Mouse (Mus musculus) neural tube, embryonic 12.5 days (tissue): Measurements from ENCODE around the gene Olfr172. TPM values are rescaled to one million over a fixed set of nuclear protein-coding genes. Genes with fewer than 3 reads are reported as not detected.

Experiments used
- ATAC-seq: fragments of 200-750 bp; cut with Nextera tagmentation; 2 replicates; pipeline ENCODE4 v1.8.0; 2017; ENCODE audit warnings: low read depth, mild to moderate bottlenecking, moderate TSS enrichment, moderate library complexity; ENCODE audit not compliant: low FRiP score
- H3K27ac ChIP-seq: fragments of 300-500 bp; sonication (generic); 2 replicates; pipeline ENCODE4 v1.5.1; 2016
- H3K27me3 ChIP-seq: fragments of 300-500 bp; sonication (generic); replicated peaks from 2 replicates; pipeline ENCODE4 v1.6.1; 2016; ENCODE audit warnings: mild to moderate bottlenecking
- H3K36me3 ChIP-seq: fragments of 300-500 bp; sonication (generic); 2 replicates; pipeline ENCODE4 v1.6.1; 2016; ENCODE audit warnings: mild to moderate bottlenecking
- H3K4me1 ChIP-seq: fragments of 300-500 bp; sonication (generic); 2 replicates; pipeline ENCODE4 v1.6.1; 2016
- H3K4me2 ChIP-seq: fragments of 300-500 bp; sonication (generic); replicated peaks from 2 replicates; pipeline ENCODE4 v1.6.1; 2016; ENCODE audit warnings: mild to moderate bottlenecking
- H3K4me3 ChIP-seq: fragments of 300-500 bp; sonication (generic); 2 replicates; pipeline ENCODE4 v1.5.1; 2016
- H3K9ac ChIP-seq: fragments of 300-500 bp; sonication (generic); 2 replicates; pipeline ENCODE4 v1.6.1; 2016; ENCODE audit warnings: mild to moderate bottlenecking
- H3K9me3 ChIP-seq: fragments of 300-500 bp; sonication (generic); 2 replicates; pipeline ENCODE4 v1.6.1; 2016; ENCODE audit warnings: mild to moderate bottlenecking
- WGBS: fragments of 180-500 bp; shearing (Covaris S2); methylation state at CpG from one replicate; pipeline ENCODE4 v1.1.7; 2016; 5-methylcytosine and 5-hydroxymethylcytosine counted together
- microRNA-seq: library from miRNA; unstranded; fragments of <30 nt; microRNA quantifications from one replicate; pipeline ENCODE4, GENCODE M21; 2017
- polyA plus RNA-seq: library from polyadenylated mRNA; unstranded; fragments of >200 nt; fragmentation: Nextera tagmentation; extraction: Ambion mirVana; gene quantifications from 2 replicates; pipeline ENCODE4 v1.2.1, GENCODE M21; 2016

The Olfr172 gene
- polyA plus RNA-seq, 1 experiment from 2014 or later = not detected

- Histone ChIP-seq H3K36me3 (no peaks in the 10 kb centered on the region), H3K9ac (no peak within 1 kb of the TSS), H3K4me1 (no peaks in the 10 kb centered on the region), H3K9me3 (no peaks in the 10 kb centered on the region), H3K27ac (no peak within 1 kb of the TSS), H3K4me3 (no peak within 1 kb of the TSS), H3K27me3 (no peaks in the 10 kb centered on the region), H3K4me2 (no peak within 1 kb of the TSS)
- WGBS = 91% methylated on average over 7 of the region's 7 CpGs
- no peak for ATAC-seq
Observed at GRCm38 (mm10) chr16:58718666-58719120, 44.3 kb downstream of the Olfr172 start, which contains the start of gene Gpr15. TSS of gene Gpr15 (minus strand) at chr16:58719070.

- H3K4me1 ChIP-seq = no peaks in the 10 kb centered on the region
- no peaks in the 10 kb centered on the region for H3K36me3 ChIP-seq
- no peaks in the 10 kb centered on the region for H3K27me3 ChIP-seq
- H3K27ac ChIP-seq = no peak overlapping the region
- no peak for ATAC-seq
- no peaks in the 10 kb centered on the region for H3K9me3 ChIP-seq
- no peak overlapping the region for H3K9ac ChIP-seq
- H3K4me3 ChIP-seq = no peak overlapping the region
- H3K4me2 ChIP-seq = no peak overlapping the region
- 66% methylated on average over 4 of the region's 4 CpGs for WGBS
Observed at GRCm38 (mm10) chr16:58715018-58715417, 48.0 kb downstream of the Olfr172 start.

DNA sequence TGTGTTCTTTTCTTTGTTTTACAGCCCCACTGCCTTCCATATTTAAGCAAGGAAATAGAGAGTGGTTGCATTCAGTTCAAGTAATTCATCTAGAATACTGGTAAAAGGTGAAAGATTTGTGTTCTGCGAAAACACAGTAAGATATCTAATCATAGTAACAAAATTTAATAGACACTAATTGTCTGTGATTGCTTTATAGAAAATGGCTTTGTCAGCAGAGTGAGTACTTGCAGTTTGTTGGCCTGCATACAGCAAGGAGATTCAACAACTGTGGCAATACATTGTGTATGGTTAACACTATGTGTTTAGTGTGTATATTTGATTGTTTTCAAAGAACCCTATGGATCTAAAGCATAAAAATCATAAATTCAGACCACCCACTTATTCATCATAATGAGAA lies 49.8 kb downstream of the Olfr172 start:
- ATAC-seq = no peak
- 87% methylated on average over 1 of the region's 1 CpGs for WGBS
- H3K9ac ChIP-seq = no peak overlapping the region

GRCm38 (mm10) chr16:58712221-58712620 lies 50.8 kb downstream of the Olfr172 start:
- Histone ChIP-seq H3K9ac (no peak overlapping the region), H3K4me2 (no peak overlapping the region), H3K9me3 (no peaks in the 10 kb centered on the region), H3K36me3 (no peaks in the 10 kb centered on the region), H3K4me1 (no peaks in the 10 kb centered on the region), H3K27me3 (no peaks in the 10 kb centered on the region), H3K27ac (no peak overlapping the region), H3K4me3 (no peak overlapping the region)
- 83% methylated on average over 8 of the region's 8 CpGs for WGBS
- ATAC-seq = no peak

More for the DNA sequence above, 49.8 kb downstream of the Olfr172 start:
- no peaks in the 10 kb centered on the region for H3K27me3 ChIP-seq
- H3K4me3 ChIP-seq = no peak overlapping the region
- no peak overlapping the region for H3K4me2 ChIP-seq
- H3K27ac ChIP-seq = no peak overlapping the region
- H3K4me1 ChIP-seq = no peaks in the 10 kb centered on the region
- no peaks in the 10 kb centered on the region for H3K36me3 ChIP-seq
- H3K9me3 ChIP-seq = no peaks in the 10 kb centered on the region

Small RNAs within 50 kb of the gene (microRNA-seq; reads per million reads assigned to microRNA genes)
- not detected for gene Gm27564

Other genes starting within 250 kb of the Olfr172 start
- gene St3gal6, start 238.9 kb downstream of the Olfr172 start, polyA plus RNA-seq = 6.8 and 7.4 TPM in 2 replicates
- gene Gm813, start 146.2 kb downstream of the Olfr172 start, polyA plus RNA-seq = not detected in 2 replicates
- 0.18 TPM in 1 of 2 replicates, not detected in the other for gene E330017A01Rik, start 124.4 kb downstream of the Olfr172 start, polyA plus RNA-seq
- 19.9 and 20.9 TPM in 2 replicates for gene Cpox, start 92.9 kb downstream of the Olfr172 start, polyA plus RNA-seq
- not detected in 2 replicates for gene Gpr15, start 44.1 kb downstream of the Olfr172 start, polyA plus RNA-seq
- 113 and 121 TPM in 2 replicates for gene Cldnd1, start 35.3 kb downstream of the Olfr172 start, polyA plus RNA-seq
- not detected in 2 replicates for gene Olfr173, start 37.1 kb upstream of the Olfr172 start, polyA plus RNA-seq
- gene Olfr175-ps1, start 63.6 kb upstream of the Olfr172 start, polyA plus RNA-seq = not detected in 2 replicates
- not detected in 2 replicates for gene Olfr177, start 111.6 kb upstream of the Olfr172 start, polyA plus RNA-seq
- not detected in 2 replicates for gene Olfr178, start 128.9 kb upstream of the Olfr172 start, polyA plus RNA-seq
- gene Olfr181, start 165.6 kb upstream of the Olfr172 start, polyA plus RNA-seq = not detected in 2 replicates
- not detected in 2 replicates for gene Olfr180, start 166.2 kb upstream of the Olfr172 start, polyA plus RNA-seq
- not detected in 2 replicates for gene Olfr183, start 232.2 kb upstream of the Olfr172 start, polyA plus RNA-seq